Mouse (Mus musculus): ENCODE measurements at regions not wholly inside any gene's neighbourhood (a gene's known extent, or its start where the extent isn't known, plus 50 kb on each side); places are given as distances from the start of the nearest gene placed in this dataset.

- no peak overlapping the region for H3K4me2 ChIP-seq (ENCODE audit: low read depth, low read length)
- H3K27ac ChIP-seq (ENCODE audit: low read length), result no peak overlapping the region
- H3K4me3 ChIP-seq (replicated peaks; ENCODE audit: low read length), result no peak overlapping the region
- no peaks in the 10 kb centered on the region for H3K9me3 ChIP-seq (replicated peaks; ENCODE audit: control insufficient read depth, low read length)
- H3K4me1 ChIP-seq (ENCODE audit: control insufficient read depth, insufficient read depth, low read length), result no peaks in the 10 kb centered on the region
- no peaks in the 10 kb centered on the region for H3K27me3 ChIP-seq (ENCODE audit: control insufficient read depth, insufficient read depth, low read length)
- no peaks in the 10 kb centered on the region for H3K36me3 ChIP-seq (ENCODE audit: control insufficient read depth, insufficient read depth, low read length)
- 68% methylated on average over 3 of the region's 3 CpGs for WGBS
- no peak for ATAC-seq (ENCODE audit: insufficient read depth, low FRiP score)
- no peak overlapping the region for H3K9ac ChIP-seq (ENCODE audit: low read length)
Observed at GRCm38 (mm10) chr15:38597458-38597857, 1172.1 kb downstream of the 4930447A16Rik start.

GRCm38 (mm10) chr15:38601436-38601835, 1176.1 kb downstream of the 4930447A16Rik start:
- H3K4me3 ChIP-seq (replicated peaks; ENCODE audit: low read length), result no peak overlapping the region
- no peak overlapping the region for H3K4me2 ChIP-seq (ENCODE audit: low read depth, low read length)
- WGBS, result 82% methylated on average over 7 of the region's 7 CpGs
- no peaks in the 10 kb centered on the region for H3K36me3 ChIP-seq (ENCODE audit: control insufficient read depth, insufficient read depth, low read length)
- no peak overlapping the region for H3K9ac ChIP-seq (ENCODE audit: low read length)
- H3K27me3 ChIP-seq (ENCODE audit: control insufficient read depth, insufficient read depth, low read length), result no peaks in the 10 kb centered on the region
- H3K27ac ChIP-seq (ENCODE audit: low read length), result no peak overlapping the region
- peak; percentile 37; the same call in 1 of the 2 replicates for ATAC-seq (ENCODE audit: insufficient read depth, low FRiP score)
- H3K4me1 ChIP-seq (ENCODE audit: control insufficient read depth, insufficient read depth, low read length), result no peaks in the 10 kb centered on the region
- H3K9me3 ChIP-seq (replicated peaks; ENCODE audit: control insufficient read depth, low read length), result no peaks in the 10 kb centered on the region

- H3K36me3 ChIP-seq (ENCODE audit: control insufficient read depth, insufficient read depth, low read length), result no peaks in the 10 kb centered on the region
- no peak for ATAC-seq (ENCODE audit: insufficient read depth, low FRiP score)
- H3K27me3 ChIP-seq (ENCODE audit: control insufficient read depth, insufficient read depth, low read length), result no peaks in the 10 kb centered on the region
- no peak overlapping the region for H3K4me2 ChIP-seq (ENCODE audit: low read depth, low read length)
- H3K4me3 ChIP-seq (replicated peaks; ENCODE audit: low read length), result no peak overlapping the region
- no peak overlapping the region for H3K27ac ChIP-seq (ENCODE audit: low read length)
- WGBS, result 53% methylated on average over 12 of the region's 12 CpGs
- no peak overlapping the region for H3K9ac ChIP-seq (ENCODE audit: low read length)
- no peaks in the 10 kb centered on the region for H3K4me1 ChIP-seq (ENCODE audit: control insufficient read depth, insufficient read depth, low read length)
- H3K9me3 ChIP-seq (replicated peaks; ENCODE audit: control insufficient read depth, low read length), result no peaks in the 10 kb centered on the region
Observed at GRCm38 (mm10) chr15:38602187-38602870, 1177.0 kb downstream of the 4930447A16Rik start.

- H3K27ac ChIP-seq (ENCODE audit: low read length), result no peak overlapping the region
- H3K4me1 ChIP-seq (ENCODE audit: control insufficient read depth, insufficient read depth, low read length), result no peaks in the 10 kb centered on the region
- 82% methylated on average over 5 of the region's 5 CpGs for WGBS
- no peak for ATAC-seq (ENCODE audit: insufficient read depth, low FRiP score)
- H3K4me2 ChIP-seq (ENCODE audit: low read depth, low read length), result no peak overlapping the region
- no peak overlapping the region for H3K4me3 ChIP-seq (replicated peaks; ENCODE audit: low read length)
- H3K9ac ChIP-seq (ENCODE audit: low read length), result no peak overlapping the region
- H3K27me3 ChIP-seq (ENCODE audit: control insufficient read depth, insufficient read depth, low read length), result no peaks in the 10 kb centered on the region
- H3K9me3 ChIP-seq (replicated peaks; ENCODE audit: control insufficient read depth, low read length), result no peaks in the 10 kb centered on the region
- no peaks in the 10 kb centered on the region for H3K36me3 ChIP-seq (ENCODE audit: control insufficient read depth, insufficient read depth, low read length)
Observed at GRCm38 (mm10) chr15:38603918-38604317, 1178.6 kb downstream of the 4930447A16Rik start.

GRCm38 (mm10) chr15:38607368-38607767, 1182.0 kb downstream of the 4930447A16Rik start:
- Histone ChIP-seq H3K27me3 (ENCODE audit: control insufficient read depth, insufficient read depth, low read length) (no peaks in the 10 kb centered on the region), H3K9ac (ENCODE audit: low read length) (no peak overlapping the region), H3K9me3 (replicated peaks; ENCODE audit: control insufficient read depth, low read length) (no peaks in the 10 kb centered on the region), H3K4me3 (replicated peaks; ENCODE audit: low read length) (no peak overlapping the region), H3K36me3 (ENCODE audit: control insufficient read depth, insufficient read depth, low read length) (no peaks in the 10 kb centered on the region), H3K4me2 (ENCODE audit: low read depth, low read length) (no peak overlapping the region), H3K4me1 (ENCODE audit: control insufficient read depth, insufficient read depth, low read length) (no peaks in the 10 kb centered on the region), H3K27ac (ENCODE audit: low read length) (no peak overlapping the region)
- 47% methylated on average over 2 of the region's 2 CpGs for WGBS
- ATAC-seq (ENCODE audit: insufficient read depth, low FRiP score), result no peak

- H3K4me2 ChIP-seq (ENCODE audit: low read depth, low read length), result no peak overlapping the region
- WGBS, result 69% methylated on average over 6 of the region's 6 CpGs
- no peak overlapping the region for H3K27ac ChIP-seq (ENCODE audit: low read length)
- no peaks in the 10 kb centered on the region for H3K4me1 ChIP-seq (ENCODE audit: control insufficient read depth, insufficient read depth, low read length)
- no peak overlapping the region for H3K4me3 ChIP-seq (replicated peaks; ENCODE audit: low read length)
- H3K9ac ChIP-seq (ENCODE audit: low read length), result no peak overlapping the region
- no peaks in the 10 kb centered on the region for H3K27me3 ChIP-seq (ENCODE audit: control insufficient read depth, insufficient read depth, low read length)
- no peaks in the 10 kb centered on the region for H3K9me3 ChIP-seq (replicated peaks; ENCODE audit: control insufficient read depth, low read length)
- no peak for ATAC-seq (ENCODE audit: insufficient read depth, low FRiP score)
- H3K36me3 ChIP-seq (ENCODE audit: control insufficient read depth, insufficient read depth, low read length), result no peaks in the 10 kb centered on the region
Observed at GRCm38 (mm10) chr15:38608207-38608870, 1183.0 kb downstream of the 4930447A16Rik start.

- no peak overlapping the region for H3K4me3 ChIP-seq (replicated peaks; ENCODE audit: low read length)
- H3K4me2 ChIP-seq (ENCODE audit: low read depth, low read length), result no peak overlapping the region
- WGBS, result 81% methylated on average over 4 of the region's 4 CpGs
- H3K27ac ChIP-seq (ENCODE audit: low read length), result no peak overlapping the region
- no peaks in the 10 kb centered on the region for H3K9me3 ChIP-seq (replicated peaks; ENCODE audit: control insufficient read depth, low read length)
- ATAC-seq (ENCODE audit: insufficient read depth, low FRiP score), result no peak
- no peaks in the 10 kb centered on the region for H3K4me1 ChIP-seq (ENCODE audit: control insufficient read depth, insufficient read depth, low read length)
- no peaks in the 10 kb centered on the region for H3K27me3 ChIP-seq (ENCODE audit: control insufficient read depth, insufficient read depth, low read length)
- H3K36me3 ChIP-seq (ENCODE audit: control insufficient read depth, insufficient read depth, low read length), result no peaks in the 10 kb centered on the region
- H3K9ac ChIP-seq (ENCODE audit: low read length), result no peak overlapping the region
Observed at GRCm38 (mm10) chr15:38609522-38609921, 1184.2 kb downstream of the 4930447A16Rik start.
